Mouse (Mus musculus) layer of hippocampus, adult 9-10 months (tissue): ENCODE data around the gene Slc11a2.

Experiments used
- DNase-seq: peaks from one replicate; pipeline ENCODE4 v3.0.0; 2022; ENCODE audit warnings: low spot score

Slc11a2 gene

DNA sequence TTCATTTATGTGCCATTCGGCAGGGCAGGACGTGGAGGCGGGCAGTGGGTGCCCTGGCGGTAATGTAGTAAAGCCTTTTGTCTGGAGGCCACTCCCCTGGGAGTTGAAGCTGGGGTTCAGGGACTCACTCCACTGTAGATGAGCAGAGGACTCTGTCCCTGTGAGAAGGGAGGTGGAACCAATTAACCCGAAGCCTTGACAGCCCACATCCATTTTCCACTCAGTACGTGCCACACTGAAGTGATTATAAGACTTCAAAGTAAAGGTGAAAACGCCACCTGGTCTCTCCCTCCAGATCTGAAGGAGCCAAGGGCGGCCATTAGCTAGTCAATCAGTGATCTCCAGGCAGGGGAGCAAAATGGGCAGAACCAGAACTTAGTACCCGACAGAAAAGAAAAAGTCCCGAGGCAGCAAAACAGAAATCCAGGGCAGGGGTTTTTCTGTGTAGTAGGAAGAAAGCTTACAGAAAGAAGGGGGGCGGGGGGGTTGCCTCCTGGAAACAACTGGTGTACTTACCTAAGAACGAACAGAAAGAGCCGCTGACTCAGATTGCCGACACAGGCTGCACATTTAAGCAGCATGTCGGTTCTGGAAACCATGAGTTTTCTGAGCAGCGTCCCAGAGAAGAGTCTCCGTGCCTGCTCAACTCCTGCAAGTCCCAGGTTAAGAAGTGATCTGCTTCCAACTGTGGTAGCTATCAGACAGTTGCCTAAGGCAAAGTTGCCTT is at the start of gene Slc11a2:
Slc11a2 (minus strand) TSS at position 677 of the 727 bp plus-strand sequence.
- DNase-seq, result no peak

DNA sequence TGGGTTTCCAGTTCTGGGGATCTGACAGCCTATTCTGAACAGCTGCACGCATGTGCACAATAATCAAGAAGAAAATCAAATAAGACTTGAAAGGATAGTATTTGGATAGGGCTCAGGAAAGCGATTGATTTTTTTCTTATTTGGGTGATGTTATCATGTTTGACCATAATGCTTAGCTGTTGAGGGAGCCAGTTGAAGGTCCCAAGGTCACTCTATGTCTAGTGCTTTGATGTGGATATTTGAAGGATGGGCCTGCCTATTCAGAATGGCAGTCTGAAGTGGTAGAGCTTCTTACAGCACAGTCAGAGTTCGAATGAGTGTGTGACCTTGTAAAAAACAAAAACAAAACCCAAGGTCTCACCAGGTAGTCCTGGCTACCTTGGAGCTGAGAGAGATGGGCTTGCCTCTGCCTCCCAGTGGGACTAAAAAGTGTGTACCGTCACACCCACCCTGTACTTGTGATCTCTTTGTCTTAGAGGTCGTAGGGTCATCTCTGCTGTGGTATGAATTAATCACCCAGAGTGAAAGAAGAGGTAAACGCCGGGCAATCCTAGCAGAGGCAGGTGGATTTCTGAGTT is 49.1 kb upstream of the Slc11a2 start:
- no peak for DNase-seq

DNA sequence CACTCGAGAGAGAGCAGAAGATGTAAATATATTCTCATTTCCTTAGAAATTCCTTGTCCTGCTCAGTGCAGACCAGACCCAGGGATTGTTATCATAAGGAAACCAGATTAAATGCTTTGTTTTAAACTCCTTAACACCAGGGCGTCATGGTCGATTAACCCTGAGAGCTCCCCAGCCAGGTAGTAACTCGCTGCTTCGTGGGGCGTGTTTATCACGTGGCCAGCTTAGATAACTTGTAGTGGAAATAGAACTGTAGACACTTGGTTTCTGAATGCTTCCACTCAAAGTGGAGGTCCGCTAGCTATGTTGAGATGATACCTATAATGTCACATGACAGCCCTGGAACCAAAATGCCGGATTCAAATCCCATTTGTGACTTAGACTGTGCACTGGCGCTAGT is 45.2 kb upstream of the Slc11a2 start:
- no peak for DNase-seq

DNA sequence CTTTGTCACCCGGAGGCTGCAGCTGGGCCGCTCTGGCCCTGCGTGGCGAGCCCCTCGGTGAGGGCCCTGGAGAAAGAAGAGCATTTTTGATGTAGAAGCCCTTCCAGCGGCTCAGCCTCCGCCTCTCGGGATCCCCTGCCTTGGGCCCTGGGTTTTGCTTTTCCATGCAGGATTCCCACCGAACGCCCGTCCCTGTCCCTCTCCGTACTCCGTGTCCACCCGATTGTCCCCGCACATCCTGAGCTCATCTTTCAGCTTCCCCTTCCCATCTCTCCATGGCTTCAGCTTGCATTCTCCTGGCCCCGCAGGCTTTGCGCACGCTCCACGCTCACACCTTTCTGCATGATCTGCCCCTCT is 44.3 kb upstream of the Slc11a2 start:
- no peak for DNase-seq

DNA sequence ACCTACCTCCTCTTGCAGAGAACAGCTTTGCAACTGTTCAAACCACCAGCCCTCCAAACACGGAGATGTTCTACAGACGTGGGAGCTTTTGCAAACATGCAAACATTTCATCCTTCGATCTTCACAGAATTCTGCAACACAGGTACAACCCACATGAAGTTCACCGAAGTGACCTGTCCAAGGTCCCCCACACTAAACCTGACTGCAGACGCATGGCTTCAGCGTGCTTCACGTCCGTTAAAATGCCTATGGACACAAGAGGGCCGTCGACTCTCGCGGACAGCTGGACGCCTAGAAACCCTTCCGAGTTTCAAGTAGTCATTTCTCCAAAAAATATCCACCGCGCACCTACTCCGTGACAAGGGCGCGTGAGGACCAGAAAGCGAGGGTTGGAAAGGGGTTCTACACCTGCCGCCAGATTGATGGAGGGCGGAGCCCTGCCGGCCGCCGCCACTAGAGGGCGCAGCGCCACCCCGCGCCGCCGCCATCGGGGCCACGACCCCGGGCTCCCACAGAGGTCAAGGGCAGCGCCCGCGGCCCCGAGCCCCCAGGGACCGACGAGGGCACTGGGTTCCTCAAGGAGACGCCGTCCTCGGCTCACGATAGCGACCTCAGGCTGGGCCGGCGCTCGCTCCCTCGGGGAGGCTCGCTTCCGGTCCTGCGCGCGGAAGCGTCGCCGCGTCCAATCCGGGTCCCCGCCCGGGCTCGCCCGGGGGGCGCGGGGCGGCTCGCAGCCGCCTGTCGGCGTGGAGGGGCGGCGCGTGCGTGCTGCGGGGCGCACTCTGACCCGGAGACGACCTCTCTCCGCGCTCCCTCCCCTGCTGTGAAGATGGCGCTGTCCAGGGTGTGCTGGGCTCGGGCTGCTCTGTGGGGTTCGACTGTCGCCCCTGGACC is 43.7 kb upstream of the Slc11a2 start, which contains the start of gene Letmd1:
Letmd1 (plus strand) TSS at position 729 of the 894 bp plus-strand sequence.
- DNase-seq, result peak; percentile 58

DNA sequence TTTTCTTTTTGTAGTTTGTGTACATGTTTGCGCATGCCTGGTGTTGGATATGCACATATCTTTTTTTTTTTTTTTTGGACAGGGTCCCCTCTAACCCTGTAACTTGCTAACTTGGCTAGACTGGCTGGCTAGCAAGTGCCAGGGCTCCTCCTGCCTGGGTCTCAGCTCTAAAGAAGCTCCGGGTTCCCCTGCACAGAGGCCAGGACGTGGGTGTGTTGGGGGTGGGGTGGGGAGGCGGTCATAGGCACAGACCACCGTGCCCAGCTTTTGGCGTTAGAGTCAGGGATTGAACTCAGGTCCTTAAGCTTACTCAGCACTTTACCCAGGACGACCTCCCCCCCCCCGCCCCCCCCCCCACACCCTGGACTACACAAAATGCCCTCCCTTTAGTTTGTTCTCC is 42.9 kb upstream of the Slc11a2 start:
- no peak for DNase-seq

DNA sequence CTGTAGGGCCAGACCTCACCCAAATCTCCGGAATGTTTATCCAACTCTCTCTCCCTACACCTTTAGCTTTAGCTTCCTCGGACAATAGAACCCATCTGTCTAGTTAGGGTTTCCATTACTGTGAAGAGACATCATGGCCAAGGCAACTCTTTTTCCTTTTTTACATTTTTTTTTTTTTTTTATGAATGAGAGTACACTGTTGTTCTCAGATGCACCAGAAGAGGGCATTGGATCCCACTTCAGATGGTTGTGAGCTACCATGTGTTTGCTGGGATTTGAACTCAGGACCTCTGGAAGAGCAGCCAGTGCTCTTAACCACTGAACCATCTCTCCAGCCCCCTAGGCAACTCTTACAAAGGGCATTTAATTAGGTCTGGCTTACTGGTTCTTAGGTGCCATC is 40.6 kb upstream of the Slc11a2 start:
- DNase-seq, result no peak

DNA sequence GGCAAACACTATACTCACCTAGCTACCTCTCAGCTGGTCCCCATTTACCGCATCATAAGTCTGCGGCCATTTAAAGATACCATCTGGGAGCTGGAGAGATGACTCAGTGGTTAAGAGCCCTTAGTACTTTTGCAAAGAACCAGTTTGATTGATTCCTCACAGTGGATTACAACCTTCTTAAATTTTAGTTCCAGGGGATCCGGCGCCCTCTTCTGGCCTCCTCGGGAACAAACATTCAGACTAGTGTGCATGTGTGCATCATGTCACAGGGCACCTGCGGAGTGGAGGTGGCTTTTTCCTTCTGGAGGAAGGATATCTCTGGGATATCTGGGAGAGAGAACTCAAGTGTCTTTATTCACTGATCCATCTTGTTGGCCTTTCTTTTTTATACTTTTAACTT is 38.8 kb upstream of the Slc11a2 start:
- peak; percentile 69 for DNase-seq

DNA sequence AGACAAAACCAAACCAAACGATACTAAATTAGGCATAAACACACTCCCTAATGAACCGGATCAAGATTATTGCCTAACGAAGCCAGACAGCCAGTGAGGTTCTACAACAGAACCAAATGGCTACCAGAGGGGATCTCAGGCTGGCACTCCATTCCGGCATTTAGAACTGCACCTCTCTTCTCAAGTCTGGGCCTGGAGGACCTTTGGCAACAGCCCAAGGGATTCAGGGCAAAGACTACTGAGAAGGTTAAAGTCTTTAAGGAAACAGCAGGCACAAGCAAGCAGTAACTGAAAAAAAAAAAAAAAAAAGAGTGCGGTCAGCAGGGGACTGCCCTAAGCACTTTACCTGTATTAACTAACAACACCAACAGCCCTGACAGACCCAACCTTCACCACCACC is 37.2 kb upstream of the Slc11a2 start:
- no peak for DNase-seq

DNA sequence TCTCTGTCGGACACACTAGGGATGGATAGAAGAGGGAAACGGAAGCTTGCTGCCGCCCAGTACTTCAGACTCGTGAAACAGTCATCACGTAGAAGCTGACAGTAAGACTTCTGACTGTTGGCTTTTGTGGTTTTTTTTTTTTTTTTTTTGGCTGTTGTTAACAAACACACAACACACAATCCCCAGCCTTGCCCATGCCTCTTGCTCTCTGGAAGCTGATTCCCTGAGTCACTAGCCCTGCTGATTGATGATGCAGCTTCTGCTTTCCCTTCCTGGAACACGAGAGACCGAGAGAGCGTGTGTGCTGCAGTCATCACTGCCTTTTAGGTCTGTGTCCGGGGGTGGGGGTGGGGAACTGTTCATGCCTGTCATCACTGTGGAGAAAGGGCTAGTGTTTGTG is 36.8 kb upstream of the Slc11a2 start:
- no peak for DNase-seq

DNA sequence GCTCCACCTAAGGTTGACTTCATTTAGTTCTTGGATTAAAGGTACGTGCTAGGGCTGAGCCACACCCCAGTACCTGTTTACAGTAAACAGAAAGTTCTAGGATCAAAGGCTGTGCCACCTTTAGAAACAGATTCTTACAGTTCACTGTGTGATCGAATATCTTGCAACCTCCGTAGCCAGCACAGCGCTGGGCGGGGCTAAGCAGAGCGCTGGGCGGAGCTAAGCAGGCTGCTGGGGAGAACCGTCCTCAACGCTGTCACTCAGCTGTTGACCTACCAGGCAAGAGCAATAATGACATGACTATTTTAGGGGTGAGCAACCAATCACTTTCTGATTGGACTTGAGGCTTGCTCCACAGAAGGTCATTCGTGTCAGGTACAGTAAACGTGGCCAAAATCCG is 36.1 kb upstream of the Slc11a2 start:
- DNase-seq, result no peak

DNA sequence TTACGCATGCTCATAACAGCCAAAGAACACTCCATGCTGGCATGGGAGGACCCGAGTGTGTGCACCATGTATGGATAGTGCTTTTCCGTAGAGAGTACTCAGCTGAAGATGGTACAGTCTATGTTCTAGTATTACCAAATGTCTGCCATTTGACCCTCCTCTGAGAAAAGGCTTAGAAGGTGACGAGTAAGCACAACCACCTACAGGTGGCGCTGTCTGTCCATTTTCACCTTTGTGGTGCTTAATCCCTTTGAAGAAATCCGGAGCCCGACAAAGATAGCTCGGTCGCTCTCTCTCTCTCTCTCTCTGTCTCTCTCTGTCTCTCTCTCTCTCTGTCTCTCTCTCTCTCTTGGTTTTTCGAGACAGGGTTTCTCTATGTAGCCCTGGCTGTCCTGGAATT is 33.2 kb upstream of the Slc11a2 start:
- DNase-seq, result no peak

DNA sequence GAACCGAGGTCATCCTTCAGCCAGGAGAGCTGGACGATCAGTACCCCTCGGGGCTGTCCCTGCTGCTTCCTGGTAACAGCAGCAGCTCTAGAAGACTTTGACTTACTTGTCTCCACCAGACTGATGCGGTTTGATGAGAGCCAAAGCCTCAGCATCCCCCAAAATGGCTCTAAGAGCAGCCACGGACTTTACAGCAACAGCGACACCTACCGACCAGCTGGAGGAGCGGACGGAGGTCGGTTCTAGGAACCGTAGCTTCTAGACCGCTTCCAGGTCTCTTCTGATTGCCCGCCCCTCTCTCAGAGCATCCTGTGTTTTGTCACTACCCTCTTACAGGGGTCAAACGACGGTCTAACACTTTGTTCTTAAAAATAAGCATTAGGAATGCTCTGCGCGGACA is 32.5 kb upstream of the Slc11a2 start:
- no peak for DNase-seq

DNA sequence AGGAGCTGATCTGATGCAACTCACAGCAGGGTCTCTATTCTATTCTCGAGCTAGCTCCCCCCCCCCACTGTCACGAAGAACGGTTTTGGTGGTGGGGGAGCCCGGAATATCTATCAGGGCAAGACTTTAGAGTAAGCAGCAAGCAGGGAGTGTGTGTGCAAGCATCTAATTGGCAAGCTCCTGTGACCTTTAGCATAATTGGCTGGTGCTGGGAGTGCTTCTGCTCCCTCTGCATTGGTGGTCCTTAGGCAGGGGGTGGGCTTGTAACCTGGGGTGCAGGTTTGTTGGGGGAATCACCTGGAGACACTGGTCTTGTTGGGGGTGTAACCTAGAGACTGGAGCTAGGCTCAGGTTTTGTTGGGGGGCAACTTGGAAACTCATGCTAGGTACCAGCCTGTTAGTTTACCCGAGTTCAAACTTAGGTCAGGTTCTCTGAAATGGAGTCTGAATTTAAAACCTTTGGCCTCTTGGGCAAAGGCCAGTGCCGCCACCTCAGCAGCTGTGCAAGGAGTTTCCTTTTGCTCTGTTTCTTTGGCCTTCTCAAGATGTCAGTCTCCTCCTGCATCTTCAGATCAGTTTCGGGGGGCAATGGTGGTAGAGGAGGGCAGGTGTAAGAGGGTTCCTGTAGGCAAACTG is 31.6 kb upstream of the Slc11a2 start:
- no peak for DNase-seq

DNA sequence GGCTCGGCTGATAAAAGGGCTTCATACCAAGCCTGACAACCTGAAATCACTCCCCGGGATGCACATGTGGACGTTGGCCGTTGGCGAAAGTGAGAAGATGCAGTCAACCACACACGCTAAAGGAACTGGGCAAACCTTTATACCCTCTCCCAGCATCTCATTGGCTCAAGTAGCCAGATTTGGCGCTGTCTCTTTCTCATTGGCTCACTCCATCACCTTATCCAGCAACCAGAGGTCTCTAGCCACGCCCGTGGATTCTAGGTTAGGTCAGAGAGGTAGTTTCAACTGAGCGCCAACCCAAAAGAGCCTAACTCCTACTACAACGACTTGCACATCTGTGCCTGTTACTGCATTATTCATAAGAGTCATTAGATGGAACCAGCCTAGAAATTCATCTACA is 27.6 kb upstream of the Slc11a2 start:
- no peak for DNase-seq

DNA sequence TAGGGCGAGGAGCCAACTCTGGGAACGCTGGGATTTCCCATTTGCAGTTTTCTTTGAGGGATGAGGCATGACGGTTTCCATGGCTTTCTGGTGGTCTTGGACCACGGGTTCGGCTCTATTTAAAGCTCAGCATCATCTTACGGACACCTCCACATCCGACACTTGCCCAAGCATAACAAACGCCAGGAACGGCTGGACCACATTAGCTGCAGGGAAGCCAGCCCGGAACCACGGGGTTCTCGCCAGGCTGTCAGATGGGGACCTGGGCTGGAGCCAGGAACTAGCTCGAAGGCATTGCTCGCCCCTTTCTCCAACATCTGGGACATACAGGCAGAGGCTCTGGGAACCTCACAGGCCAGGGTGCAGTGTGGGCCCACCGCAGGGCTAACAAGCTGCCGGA is 26.4 kb upstream of the Slc11a2 start:
- DNase-seq, result no peak

DNA sequence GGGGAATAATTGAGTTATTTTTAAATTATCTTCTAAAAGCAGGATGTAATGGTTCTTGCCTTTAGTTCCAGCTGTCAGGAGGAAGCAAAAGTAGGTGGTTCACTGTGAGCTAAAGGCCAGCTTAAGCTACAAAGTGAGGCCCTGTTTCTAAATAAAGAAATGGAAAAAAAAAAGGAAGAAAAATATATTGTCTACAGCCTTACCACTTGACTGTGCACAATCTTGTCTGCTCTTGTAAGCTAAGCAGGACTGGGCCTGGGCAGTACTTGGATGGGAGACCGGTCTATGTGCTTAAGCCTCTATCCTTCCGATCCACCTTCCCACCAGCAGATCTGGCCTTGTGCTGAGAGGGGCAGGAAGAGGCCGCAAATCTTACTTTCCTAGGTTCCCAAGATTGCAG is 24.6 kb upstream of the Slc11a2 start:
- no peak for DNase-seq

DNA sequence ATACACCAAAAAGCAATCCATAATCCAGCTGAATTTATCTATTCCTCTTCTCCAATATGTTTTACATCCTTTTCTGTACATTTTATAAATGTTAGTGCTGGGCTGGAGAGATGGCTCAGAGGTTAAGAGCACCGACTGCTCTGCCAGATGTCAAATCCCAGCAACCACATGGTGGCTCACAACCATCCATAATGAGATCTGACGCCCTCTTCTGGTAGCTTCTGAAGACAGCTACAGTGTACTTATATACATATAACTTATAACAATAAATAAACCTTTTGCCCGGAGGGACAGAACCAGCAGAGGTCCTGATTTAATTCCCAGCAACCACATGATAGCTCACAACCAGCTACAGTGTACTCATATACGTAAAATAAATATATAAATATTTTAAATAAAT is 23.7 kb upstream of the Slc11a2 start:
- no peak for DNase-seq

DNA sequence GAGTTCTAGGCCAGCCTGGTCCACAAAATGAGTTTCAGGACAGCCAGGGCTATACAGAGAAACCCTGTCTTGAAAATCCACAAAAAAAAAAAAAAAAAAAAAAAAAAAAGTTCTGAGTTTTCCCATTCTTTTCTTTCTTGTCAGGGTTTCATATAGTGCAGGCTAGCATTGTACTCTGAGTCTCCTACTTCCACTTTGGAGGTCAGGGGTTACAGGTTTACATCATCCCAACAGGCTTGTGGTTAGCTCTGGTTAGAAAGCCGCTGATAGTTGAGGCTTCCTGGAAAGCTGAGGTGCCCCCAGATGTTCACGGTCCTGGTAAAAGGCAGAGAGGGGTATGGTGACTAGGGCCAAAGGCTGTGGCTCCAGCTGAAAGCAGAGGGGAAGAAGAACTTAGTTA is 22.0 kb upstream of the Slc11a2 start:
- no peak for DNase-seq

DNA sequence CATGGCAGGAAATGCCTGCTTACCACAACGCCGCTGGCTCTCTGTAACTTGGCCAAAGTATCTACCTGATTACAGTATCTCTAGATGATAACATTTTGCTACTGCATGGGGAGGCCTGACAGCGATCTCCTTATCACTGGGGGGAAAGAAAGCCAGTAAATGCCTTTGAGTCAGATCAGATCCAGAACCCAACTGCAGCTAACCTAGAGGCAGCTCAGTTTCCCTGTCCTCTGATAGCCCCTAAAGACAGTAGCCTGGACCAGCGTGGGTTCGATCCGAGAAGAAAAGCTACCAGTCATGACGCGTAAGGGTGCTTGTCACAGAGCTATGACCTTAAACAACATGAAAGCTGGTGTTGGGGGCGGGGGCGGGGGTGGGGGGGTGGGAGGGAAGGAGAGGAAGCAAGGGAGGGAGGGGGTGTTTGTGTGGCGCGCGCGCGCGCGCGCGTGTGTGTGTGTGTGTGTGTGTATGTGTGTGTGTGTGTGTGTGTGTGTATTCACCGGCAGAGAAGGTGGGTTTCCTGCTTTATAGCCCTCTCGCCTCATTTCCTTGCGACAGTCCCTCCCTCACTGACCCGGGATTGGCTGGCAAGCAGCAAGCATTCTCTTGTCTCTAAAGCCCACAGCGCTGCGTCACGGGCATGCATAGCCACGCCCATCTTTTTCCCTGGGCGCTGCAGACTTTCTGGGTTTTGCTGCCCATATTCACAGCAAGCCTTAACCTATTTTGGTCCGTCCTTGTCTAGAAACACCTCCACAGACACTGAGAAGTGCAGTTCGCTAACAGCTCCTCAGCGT is 18.5 kb upstream of the Slc11a2 start:
- peak; percentile 55 for DNase-seq

DNA sequence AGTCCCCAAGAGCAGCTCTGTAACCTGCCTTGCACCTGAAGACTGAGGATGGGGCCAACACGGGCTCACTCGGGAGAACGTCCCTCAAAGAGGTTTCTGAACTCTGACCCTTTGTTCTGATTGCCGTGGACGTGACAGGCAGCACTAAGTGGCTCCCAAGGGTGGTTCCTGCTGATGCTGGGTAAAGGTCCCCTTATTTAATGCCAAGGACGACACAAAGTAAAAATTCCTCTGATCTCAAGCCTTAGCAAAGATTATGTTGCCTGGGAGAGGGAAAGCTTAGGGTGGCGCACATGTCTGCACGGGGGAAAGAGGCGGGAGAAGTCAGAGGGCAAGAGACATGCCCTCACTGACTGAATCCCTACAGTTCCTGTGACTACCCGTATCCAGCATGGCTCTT is 11.6 kb upstream of the Slc11a2 start:
- DNase-seq, result no peak

DNA sequence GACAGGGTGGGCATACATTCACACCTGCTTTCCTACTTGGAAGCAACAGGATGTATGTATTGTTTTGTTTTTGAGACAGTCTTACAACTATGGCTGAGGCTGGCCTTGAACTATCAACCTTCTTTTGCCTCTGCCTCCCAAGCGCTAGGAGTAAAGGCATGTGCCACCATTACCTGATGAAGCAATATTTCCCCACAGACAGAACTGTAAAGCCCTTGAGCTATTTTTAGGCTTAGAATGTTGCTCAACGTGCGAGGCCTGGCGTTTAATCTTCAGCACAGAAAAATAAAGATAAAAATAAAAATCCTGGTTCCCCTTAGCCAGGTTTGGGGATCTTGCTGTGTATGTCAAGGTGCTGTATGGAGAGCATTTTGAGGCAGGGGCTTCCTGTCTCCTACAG is 11.2 kb upstream of the Slc11a2 start:
- no peak for DNase-seq
